8 mouse cellular contexts compared by ENCODE assay signal in the genomic region with DNA sequence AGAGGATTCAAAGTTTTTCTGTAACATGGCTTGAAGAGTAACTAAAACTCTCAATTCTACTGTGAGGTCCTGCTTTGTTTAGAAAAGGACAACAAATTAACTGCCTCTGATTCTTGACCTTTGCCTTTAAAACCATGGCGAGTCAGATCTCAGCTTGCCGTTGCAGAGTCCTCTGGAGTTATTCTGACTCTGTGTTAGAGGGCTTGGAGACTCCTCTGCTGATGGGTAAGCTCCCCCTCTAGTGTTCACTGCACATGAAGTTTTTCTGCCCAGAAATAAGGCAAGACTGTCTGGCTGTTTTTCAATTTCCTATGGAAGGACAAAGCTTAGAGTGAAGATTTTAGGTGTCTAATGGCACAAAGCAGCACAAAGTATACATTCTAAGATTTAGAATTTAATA.
DNase-seq lines count a peak whose midpoint lies in the region; ATAC-seq and TF ChIP-seq lines count a peak whose summit lies in the region.

No protein-coding gene starts in this region.

- H3K9me3 ChIP-seq in limb, embryonic 11.5 days (ENCODE audit: control insufficient read depth, low read length): no peaks in the 10 kb centered on the region
- H3K9me3 ChIP-seq in limb, embryonic 10.5 days (replicated peaks): no peaks in the 10 kb centered on the region
- no peaks in the 10 kb centered on the region for H3K9me3 ChIP-seq in forebrain, postnatal 0 days (ENCODE audit: low read length)
- H3K9me3 ChIP-seq in midbrain, embryonic 12.5 days: no peaks in the 10 kb centered on the region

- peak; percentile 29 for DNase-seq in limb, embryonic 11.5 days (ENCODE audit: low spot score)
- DNase-seq in limb, embryonic 10.5 days (ENCODE audit: low spot score): no peak
- DNase-seq in adrenal gland, postnatal 36 days: peak; percentile 3 to 15
- peak; percentile 58 for DNase-seq in forebrain, postnatal 0 days
- DNase-seq in cerebellum, postnatal 36 days: no peak
- no peak for DNase-seq in gastrocnemius, postnatal 10 days
- no peak for DNase-seq in layer of hippocampus, postnatal 25 days (ENCODE audit: extremely low spot score in 1 of 2, low spot score in 1 of 2)

- peak; percentile 70 for TF ChIP-seq CTCF in forebrain, postnatal 0 days (IDR thresholded peaks at IDR 0.05; ENCODE audit: low read depth)

- no peak for ATAC-seq in limb, embryonic 11.5 days (ENCODE audit: insufficient number of reproducible peaks, low FRiP score, low TSS enrichment, low read depth)
- peak; percentile 77 for ATAC-seq in forebrain, postnatal 0 days
- ATAC-seq in midbrain, embryonic 12.5 days (ENCODE audit: low FRiP score, low read depth): peak; percentile 84

- no peaks in the 10 kb centered on the region for H3K4me1 ChIP-seq in limb, embryonic 11.5 days (ENCODE audit: control insufficient read depth, insufficient read depth, low read length)
- no peaks in the 10 kb centered on the region for H3K4me1 ChIP-seq in limb, embryonic 10.5 days
- no peaks in the 10 kb centered on the region for H3K4me1 ChIP-seq in forebrain, postnatal 0 days (ENCODE audit: insufficient read depth)
- H3K4me1 ChIP-seq in midbrain, embryonic 12.5 days: no peaks in the 10 kb centered on the region

- H3K27ac ChIP-seq in limb, embryonic 11.5 days (replicated peaks; ENCODE audit: low read depth, low read length): no peak overlapping the region
- H3K27ac ChIP-seq in limb, embryonic 10.5 days: no peak overlapping the region
- no peak overlapping the region for H3K27ac ChIP-seq in forebrain, postnatal 0 days (ENCODE audit: low read depth, low read length)
- no peak overlapping the region for H3K27ac ChIP-seq in midbrain, embryonic 12.5 days (replicated peaks)

- no peak overlapping the region for H3K4me2 ChIP-seq in limb, embryonic 11.5 days (ENCODE audit: low read depth, severe bottlenecking)
- no peak overlapping the region for H3K4me2 ChIP-seq in forebrain, postnatal 0 days (ENCODE audit: low read depth)
- no peak overlapping the region for H3K4me2 ChIP-seq in midbrain, embryonic 12.5 days (replicated peaks)

- no peaks in the 10 kb centered on the region for H3K27me3 ChIP-seq in limb, embryonic 11.5 days (ENCODE audit: control insufficient read depth, insufficient read depth, low read length)
- no peaks in the 10 kb centered on the region for H3K27me3 ChIP-seq in limb, embryonic 10.5 days (ENCODE audit: low read depth, poor library complexity, severe bottlenecking)
- H3K27me3 ChIP-seq in forebrain, postnatal 0 days (ENCODE audit: insufficient read depth, low read length): no peaks in the 10 kb centered on the region
- no peaks in the 10 kb centered on the region for H3K27me3 ChIP-seq in midbrain, embryonic 12.5 days

- H3K9ac ChIP-seq in limb, embryonic 11.5 days (ENCODE audit: low read length): no peak overlapping the region
- no peak overlapping the region for H3K9ac ChIP-seq in forebrain, postnatal 0 days
- H3K9ac ChIP-seq in midbrain, embryonic 12.5 days (replicated peaks): no peak overlapping the region

- no peaks in the 10 kb centered on the region for H3K36me3 ChIP-seq in limb, embryonic 11.5 days (ENCODE audit: control insufficient read depth, insufficient read depth, low read length)
- H3K36me3 ChIP-seq in limb, embryonic 10.5 days: no peaks in the 10 kb centered on the region
- no peaks in the 10 kb centered on the region for H3K36me3 ChIP-seq in forebrain, postnatal 0 days (ENCODE audit: insufficient read depth)
- no peaks in the 10 kb centered on the region for H3K36me3 ChIP-seq in midbrain, embryonic 12.5 days

- no peak overlapping the region for H3K4me3 ChIP-seq in limb, embryonic 11.5 days (ENCODE audit: low read depth, low read length)
- H3K4me3 ChIP-seq in limb, embryonic 10.5 days: no peak overlapping the region
- no peak overlapping the region for H3K4me3 ChIP-seq in forebrain, postnatal 0 days (ENCODE audit: low read depth, low read length)
- H3K4me3 ChIP-seq in midbrain, embryonic 12.5 days: no peak overlapping the region

- WGBS in limb, embryonic 11.5 days: 5% methylated on average over 2 of the region's 2 CpGs
- 3% methylated on average over 2 of the region's 2 CpGs for WGBS in limb, embryonic 10.5 days
- 1% methylated on average over 2 of the region's 2 CpGs for WGBS in forebrain, postnatal 0 days
- WGBS in midbrain, embryonic 12.5 days: 3% methylated on average over 2 of the region's 2 CpGs

Comparison
In these comparisons a context has a peak if more than half of its experiments do, and no peak if none do; other contexts are left out.
1. DNase-seq: peak in limb, embryonic 11.5 days (single experiment), adrenal gland, postnatal 36 days (2 of 2) and forebrain, postnatal 0 days (single experiment); none in limb, embryonic 10.5 days (single experiment), cerebellum, postnatal 36 days (0 of 2), gastrocnemius, postnatal 10 days (single experiment) and layer of hippocampus, postnatal 25 days (0 of 2).